Mouse (Mus musculus) heart, adult 11 months (tissue): ENCODE data around the gene Cbx7.
A peak's percentile ranks its signal among the peaks of the same experiment; 100 is the strongest.
"Not testable (repeated sequence)": the region's sequence is repeated elsewhere in the genome, so short reads cannot be mapped to it uniquely, and the experiment has no call there.

Experiments
- DNase-seq: peaks from one replicate; pipeline ENCODE4 v3.0.0; 2022

Cbx7 gene

DNA sequence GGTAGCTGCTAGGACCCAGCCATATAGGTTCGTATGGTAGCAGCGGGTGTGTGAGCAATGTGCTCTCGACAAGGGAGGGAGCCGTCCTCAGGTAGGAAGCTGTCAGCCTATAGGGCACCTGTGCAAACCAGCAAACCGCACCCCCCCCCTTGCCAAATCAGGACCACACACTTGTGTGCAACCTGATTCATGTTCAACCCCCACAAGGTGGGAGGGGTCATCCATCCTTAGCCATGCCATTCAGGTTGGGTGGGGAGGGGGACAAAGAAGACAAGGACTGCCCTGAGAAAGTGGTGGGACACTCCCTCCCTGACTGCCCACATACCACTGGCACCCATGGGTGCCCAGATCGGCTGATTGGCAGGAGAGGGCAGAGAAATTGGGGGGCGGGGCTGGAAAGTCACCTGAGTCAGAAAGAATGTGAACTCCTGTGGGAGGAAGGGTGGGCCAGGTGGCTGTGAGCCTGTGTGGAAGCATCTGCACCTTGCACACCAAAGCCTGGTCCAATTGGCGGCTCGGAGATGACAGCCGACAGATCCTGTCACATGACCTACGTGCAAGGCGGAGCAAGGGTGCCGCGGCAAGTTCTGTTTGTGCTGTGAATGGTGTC, 53.7 kb downstream of the Cbx7 start:
- DNase-seq: peak; percentile 93

DNA sequence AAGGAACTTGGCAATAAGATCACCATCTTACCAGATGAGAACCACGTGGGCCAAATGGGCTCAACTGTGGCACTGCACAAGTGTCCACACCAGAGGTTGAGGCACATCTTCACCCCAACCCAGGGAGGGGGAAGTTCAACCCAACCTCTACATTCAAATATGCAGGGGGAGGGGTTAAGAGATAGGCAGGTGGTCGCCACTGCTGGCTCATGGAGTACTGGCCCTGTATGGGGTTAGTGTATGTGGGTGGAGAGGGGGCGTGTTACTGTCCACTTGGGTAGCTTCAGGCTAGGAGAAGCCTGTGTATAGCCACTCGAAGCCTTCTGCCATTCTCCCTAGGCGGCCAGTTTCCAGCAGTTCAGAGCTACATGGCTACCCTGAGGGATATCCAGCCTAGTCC, 54.8 kb downstream of the Cbx7 start:
- peak; percentile 90 for DNase-seq

- peak; percentile 85 for DNase-seq
Measured at GRCm38 (mm10) chr15:79914357-79914756, 56.6 kb downstream of the Cbx7 start.

GRCm38 (mm10) chr15:79913761-79914346, 57.1 kb downstream of the Cbx7 start:
- DNase-seq: peak; percentile 92

DNA sequence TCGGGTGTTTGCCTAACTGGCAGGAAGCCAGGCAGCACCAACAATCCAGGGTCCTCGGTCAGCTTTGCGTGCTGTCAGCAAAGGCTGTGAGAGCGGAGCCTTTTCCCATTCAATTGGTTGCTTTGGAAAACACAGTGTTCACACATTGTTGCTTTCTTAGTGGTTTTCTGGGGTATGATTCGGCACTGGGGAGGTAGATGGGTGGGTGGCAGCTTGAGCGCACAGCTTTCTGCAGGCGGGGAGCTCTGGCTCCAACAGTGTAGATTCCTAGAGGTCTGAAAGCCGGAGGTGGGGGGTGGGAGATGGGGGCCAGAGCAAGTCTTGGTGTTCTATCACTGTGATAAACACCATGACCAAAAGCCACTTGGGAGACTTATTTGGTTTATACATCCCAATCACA, 59.6 kb downstream of the Cbx7 start:
- no peak for DNase-seq

GRCm38 (mm10) chr15:79910812-79911211, 60.1 kb downstream of the Cbx7 start:
- DNase-seq: not testable (repeated sequence)

DNA sequence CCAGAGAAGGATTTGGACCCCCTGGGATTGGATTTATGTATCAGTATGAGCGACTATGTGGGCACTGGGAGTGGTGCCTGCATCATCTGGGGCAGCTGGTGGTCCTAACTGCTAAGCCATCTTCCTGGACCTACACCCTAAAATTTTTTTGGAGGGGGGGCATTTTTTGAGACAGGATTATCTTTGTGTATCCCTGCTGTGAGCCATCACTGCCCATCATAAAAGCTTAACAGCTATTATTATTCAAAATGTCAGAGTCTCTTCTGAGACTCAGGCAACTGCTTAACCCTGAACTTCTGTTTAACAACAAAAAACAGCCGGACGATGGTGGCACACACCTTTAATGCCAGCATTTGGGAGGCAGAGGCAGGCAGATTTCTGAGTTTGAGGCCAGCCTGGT, 61.9 kb downstream of the Cbx7 start:
- not testable (repeated sequence) for DNase-seq

DNA sequence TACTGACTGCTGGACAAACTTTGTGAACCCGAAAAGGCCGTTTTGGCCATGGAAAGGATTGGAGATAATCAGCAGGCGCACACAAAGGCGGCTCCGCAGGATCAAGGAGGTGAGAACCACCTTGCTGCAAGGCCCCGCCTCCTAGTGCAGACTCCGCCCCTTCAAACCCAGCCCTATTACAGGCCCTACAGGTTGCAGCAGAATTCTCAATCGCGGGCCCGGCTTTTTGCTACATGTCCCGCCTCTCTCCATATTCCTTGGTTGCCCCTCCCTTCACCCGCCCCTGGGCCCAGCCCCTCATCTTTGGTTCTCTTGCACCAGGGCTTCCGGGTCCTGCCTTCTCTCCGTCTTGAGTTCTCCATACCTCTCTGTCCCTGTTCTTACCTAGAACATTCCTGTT, 64.1 kb downstream of the Cbx7 start:
- DNase-seq: no peak

- DNase-seq: no peak
Measured at GRCm38 (mm10) chr15:79905211-79905610, 65.7 kb downstream of the Cbx7 start.

DNA sequence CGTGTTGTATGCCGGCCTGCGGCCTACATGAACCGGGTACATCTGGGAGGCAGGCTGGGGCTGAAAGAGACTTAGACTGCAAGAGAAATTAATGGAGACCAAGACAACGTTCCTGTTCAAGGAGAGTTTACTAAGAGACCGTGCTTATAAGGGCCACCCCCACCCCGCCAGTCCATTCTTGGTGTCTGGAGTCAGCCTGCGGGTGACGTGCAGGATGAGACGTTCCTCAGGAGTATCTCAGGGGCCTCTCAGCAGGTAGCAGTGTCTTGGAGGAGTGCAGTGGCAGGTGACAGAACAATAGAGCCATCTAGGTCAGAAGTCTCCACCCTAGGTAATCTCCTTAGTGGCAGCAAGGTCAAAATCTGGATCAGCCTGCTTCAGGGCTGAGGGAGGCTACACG, 66.2 kb downstream of the Cbx7 start:
- DNase-seq: not testable (repeated sequence)

- DNase-seq: no peak
Measured at GRCm38 (mm10) chr15:79903963-79904362, 67.0 kb downstream of the Cbx7 start.

GRCm38 (mm10) chr15:79903081-79903480, 67.8 kb downstream of the Cbx7 start:
- DNase-seq: not testable (repeated sequence)

DNA sequence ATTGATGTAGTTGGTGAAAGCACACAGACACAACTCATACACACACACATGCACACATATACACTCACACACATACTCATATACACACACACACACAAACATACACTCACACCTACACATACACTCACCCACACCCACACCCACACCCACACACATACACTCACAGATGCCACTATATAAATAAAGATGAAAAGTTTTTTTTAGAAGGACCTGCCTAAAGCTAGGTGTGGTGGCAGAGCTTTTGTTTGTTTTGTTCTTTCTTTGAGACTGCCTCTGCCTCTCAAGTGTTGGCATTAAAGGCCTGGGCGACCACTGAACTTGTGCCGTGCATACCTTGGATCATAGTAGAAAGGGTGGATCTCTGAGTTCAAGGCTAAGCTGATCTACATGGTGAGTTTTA, 69.5 kb downstream of the Cbx7 start:
- DNase-seq: no peak

- no peak for DNase-seq
Measured at GRCm38 (mm10) chr15:79900751-79901150, 70.2 kb downstream of the Cbx7 start.

DNA sequence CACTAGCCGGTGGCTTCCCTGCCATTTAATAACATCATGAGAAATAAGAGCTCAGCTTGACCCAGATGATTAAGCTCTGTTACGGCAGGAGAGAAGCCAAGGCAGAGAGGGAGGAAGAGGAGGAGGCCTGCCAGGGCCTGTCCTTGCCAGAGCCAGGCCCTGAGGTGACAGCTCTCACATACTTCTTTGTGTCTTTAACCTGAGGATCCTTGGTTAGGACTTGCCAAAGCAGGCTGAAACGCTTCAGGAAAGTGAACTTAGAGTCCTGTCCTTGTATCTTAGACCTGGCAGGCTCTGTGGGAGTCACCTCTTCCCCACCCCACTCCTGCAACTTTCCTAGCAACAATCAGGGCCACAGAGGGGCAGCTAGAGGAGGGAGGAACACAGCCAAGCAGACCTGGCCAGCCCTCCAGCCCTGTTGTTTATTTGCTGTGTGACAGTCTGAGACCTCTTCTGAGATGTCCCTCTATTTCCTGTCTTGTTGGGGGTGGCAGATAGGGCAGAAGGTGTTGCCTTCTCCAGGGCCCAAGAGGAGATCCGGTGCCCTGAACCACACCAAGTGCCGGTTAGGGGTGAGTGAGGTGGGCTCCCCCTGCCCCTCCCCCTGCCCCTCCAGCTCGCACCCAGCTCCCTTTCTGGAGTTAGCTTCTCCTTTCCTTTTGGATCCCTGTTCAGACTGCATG, 71.0 kb downstream of the Cbx7 start:
- DNase-seq: no peak

DNA sequence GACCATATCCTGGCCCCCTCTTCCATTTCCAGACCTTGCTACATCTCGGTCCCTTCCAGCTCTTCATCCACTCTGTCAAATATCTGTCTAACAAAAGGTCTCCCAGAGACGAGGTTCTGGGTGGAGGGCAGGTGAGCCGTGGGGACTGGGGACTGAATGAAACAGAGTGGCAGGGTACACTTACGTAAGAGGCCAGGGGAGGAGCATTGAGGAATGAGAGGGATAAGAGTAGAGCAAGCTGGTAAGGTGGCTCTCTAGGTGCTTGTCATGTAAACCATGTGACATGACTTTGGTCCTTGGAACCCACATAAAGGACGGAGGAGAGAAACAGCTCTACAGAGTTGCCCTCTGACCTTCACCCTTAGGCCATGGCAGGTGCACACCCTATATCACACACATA, 71.9 kb downstream of the Cbx7 start:
- no peak for DNase-seq

DNA sequence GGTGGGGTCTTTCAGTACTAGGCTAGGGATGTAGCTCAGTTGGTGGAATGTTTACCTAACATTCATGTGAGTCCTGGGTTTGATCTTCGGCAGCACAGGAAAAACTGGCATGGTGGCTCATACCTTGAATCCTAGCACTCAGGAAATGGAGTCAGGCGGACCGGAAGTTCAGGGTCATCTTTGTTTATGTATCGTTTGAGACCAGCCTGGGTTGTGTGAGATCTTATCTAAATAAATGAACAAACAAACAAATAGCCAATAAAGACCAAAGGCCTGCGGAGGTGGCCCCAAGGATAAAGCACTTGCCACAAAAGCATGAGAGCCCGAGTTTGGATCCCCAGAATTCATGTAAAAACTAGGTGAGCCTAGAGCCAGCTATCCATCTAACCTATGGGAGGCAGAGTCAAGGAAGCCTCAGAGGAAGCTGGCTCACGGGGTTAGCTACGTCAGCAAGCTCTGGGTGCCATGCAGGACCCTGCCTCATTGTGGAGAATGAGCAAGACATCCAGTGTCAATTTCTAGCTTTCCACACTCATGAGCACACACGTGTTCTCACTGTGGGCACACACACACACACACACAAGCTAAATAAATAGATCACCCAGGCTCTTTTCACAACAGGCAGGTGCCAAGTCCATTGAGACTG, 74.7 kb downstream of the Cbx7 start:
- no peak for DNase-seq

GRCm38 (mm10) chr15:79895221-79896079, 75.5 kb downstream of the Cbx7 start:
- DNase-seq: peak; percentile 93

DNA sequence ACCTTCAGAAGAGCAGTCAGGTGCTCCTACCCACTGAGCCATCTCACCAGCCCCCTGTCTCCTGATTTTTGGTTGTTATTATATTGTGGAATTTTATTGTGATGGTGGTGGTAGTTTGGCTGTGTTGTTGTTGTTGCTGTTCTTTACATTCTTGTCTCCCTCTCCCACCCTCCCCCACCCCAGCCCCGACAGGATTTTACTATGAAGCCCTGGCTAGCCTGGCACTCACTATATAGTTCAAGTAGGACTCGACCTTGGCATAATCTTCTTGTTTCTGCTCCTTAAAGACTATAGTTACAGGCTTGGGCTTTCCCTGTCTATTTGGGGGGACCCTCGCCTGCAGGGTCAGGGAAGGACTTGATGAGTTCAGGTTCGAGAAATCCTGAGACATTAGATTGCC, 76.6 kb downstream of the Cbx7 start:
- DNase-seq: no peak

- DNase-seq: no peak
Measured at GRCm38 (mm10) chr15:79893824-79894123, 77.1 kb downstream of the Cbx7 start.

DNA sequence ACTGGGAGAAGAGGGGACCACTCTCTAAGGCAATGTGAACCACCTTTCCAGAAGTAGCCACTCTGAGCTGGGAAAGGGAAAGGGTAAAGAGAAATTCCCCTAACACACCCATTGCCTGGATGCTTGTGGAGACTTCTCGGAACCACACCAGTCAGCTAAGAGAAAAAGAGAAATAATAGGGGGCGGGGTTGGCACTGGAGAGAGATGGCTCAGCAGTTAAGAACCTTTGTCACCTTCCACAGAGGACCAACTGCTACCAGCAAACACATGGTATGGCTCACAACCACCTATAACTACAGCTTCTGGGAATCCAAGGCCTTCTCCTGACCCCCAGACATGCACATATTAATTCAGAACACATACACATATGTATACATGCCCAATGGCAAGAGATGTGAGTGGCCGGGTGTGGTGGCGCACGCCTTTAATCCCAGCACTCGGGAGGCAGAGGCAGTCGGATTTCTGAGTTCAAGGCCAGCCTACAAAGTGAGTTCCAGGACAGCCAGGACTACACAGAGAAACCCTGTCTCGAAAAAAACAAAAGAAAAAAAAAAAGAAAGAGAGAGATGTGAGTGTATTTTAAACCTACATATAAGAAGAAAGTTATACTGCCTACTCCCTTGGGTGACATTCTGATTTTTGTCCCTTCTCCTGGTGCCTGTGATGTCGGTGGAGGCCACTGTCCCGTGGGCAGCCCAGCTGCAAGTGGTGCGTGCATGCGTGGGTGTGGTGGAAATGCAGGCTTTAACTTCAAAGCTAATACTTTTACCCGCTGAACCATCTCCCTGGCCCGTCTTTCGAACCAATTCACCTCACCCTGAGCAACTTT, 77.7 kb downstream of the Cbx7 start:
- DNase-seq: peak; percentile 91

- peak; percentile 99 for DNase-seq
Measured at GRCm38 (mm10) chr15:79892213-79892541, 78.7 kb downstream of the Cbx7 start.
